Mouse (Mus musculus): ENCODE results near the gene Gm20831.
"Not testable (repeated sequence)": the region's sequence is repeated elsewhere in the genome, so short reads cannot be mapped to it uniquely, and the experiment has no call there.

The Gm20831 gene

DNA sequence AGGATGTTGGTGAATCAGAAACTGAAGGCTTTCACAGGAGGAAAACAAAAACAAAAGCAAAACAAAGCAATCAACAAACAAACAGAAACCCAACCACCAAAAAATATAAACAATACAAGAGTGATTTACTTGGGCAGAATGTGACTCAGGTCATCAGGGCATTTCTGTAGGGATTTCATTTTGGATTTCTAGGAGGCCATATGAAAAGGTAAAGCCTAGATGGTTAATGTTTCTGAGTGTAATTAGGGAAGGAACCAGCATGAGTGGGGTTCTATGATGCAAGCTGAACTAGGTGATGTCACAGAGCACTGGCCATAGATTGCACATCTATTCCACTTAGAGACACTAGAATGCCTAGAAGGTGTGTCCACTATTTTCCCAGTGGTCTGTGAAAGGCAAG lies at the start of gene Gm20831, which contains the start of gene Gm20772:
Gene Gm20831 (plus strand): TSS at position 301 of the 400 bp plus-strand sequence.
Gene Gm20772 (plus strand): TSS at position 301 of the 400 bp plus-strand sequence.
- not testable (repeated sequence) for DNase-seq (ENCODE audit: low read depth, low spot score)

DNA sequence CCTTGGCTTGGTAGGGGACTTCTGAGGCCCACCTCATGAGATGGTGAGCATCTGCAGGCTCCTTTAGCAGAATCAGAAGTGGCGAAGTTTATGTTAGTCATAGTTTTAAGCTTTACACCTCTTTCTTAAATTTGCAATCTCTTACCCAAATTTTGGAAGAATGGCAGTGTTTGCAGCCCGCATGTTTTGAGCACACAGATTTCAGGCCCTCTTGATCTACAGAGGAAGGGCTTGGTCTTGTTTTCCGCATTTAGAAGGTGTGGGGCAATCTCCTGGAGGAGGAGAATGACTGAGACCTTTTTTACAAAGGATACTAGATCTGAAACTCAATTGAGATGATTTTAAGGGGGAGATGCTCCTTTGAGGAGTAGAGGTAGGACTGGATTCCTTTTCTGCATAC lies 28.4 kb upstream of the Gm20831 start, which contains the start of gene Gm21904:
Gene Gm21904 (minus strand): TSS at position 101 of the 400 bp plus-strand sequence.
- DNase-seq (ENCODE audit: low read depth, low spot score): not testable (repeated sequence)

DNA sequence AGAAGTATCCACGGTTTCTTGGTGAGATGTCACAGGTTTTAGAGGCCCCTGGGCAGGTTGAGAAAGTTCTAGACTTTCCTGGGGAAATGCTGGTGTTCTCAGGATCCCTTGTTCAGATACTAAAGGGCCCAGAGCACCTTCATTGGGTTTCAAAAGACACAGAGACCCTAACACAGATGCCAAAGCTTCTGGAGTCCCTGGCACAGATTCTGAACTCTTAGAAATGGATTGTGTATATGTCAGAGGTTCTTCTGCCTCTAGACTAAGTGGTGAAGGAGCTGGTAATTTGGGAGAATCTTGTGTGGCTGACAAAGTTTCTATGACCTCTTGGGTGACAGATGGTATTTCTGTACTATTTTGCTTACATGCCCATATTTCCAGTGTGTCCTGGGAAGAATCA lies 62.7 kb downstream of the Gm20831 start, which contains the start of gene Srsy:
Gene Srsy (minus strand): TSS at position 101 of the 400 bp plus-strand sequence.
- DNase-seq (ENCODE audit: low read depth, low spot score): not testable (repeated sequence)
